Mouse (Mus musculus): Measurements from ENCODE around the gene Rad1.

GRCm38 (mm10) chr15:10470941-10471340 is 14.9 kb upstream of the Rad1 start:
- no peak for TF ChIP-seq CTCF (IDR thresholded peaks at IDR 0.05; ENCODE audit: low read depth)
- TF ChIP-seq EP300 (IDR thresholded peaks at IDR 0.05; ENCODE audit: low read depth), result no peak
